Mouse (Mus musculus): ENCODE data around the gene Plac1.

- TF ChIP-seq CTCF (IDR thresholded peaks at IDR 0.05; ENCODE audit: control insufficient read depth, insufficient read depth, insufficient replicate concordance, low read depth, low read length) (no peak), POLR2A (IDR thresholded peaks at IDR 0.05; ENCODE audit: control insufficient read depth, low read depth, low read length) (no peak)
Observed at GRCm38 (mm10) chrX:53110142-53110541, 129.8 kb downstream of the Plac1 start.
